Mouse (Mus musculus): ENCODE data around the gene Xylb. TPM values are rescaled to one million over a fixed set of nuclear protein-coding genes. Genes with fewer than 3 reads are reported as not detected.

The Xylb gene
- polyA plus RNA-seq (2012; rRNA removed): 6.4 and 9.0 TPM in 2 replicates

DNA sequence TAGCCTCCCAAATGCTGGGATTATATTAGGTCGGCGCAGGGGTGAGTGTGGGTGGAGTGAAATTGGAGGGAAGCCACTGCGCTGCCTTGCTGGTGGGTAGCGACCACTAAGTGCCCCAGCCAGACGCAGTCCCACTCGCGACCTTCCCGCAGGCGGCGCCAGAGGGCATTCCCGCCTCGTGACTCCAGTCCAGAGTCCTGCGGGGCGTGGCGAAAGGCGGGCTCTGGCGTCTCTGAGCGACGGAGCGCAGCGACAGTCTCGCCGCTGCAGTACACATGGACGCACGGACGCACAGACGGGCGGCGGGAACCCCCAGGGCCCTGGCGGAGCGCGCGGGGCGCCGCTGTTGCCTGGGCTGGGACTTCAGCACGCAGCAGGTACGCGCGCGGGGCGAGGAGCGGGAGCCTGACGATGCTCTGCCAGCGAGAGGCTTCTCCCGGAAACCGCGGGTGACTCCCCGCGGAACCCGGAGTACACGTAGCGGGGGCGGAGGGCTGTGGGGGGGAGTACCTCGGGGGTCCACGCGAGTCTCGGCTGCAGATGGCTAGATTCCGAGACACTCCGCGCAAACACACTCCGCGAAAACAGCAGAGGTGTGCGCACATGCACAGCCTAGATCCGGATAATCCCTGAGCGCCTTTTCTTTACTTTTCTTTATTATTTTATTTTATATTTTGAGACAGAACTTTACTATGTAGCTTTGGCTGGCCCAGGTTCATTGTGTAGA, at the start of gene Xylb:
TSS of gene Xylb (plus strand) at position 51 of the 727 bp plus-strand sequence.

GRCm38 (mm10) chr9:119322289-119323259, 34.6 kb upstream of the Xylb start, which contains the start of gene Oxsr1:
Oxsr1 (minus strand) TSS chr9:119322427.

GRCm38 (mm10) chr9:119339558-119340211, 17.5 kb upstream of the Xylb start, which contains the start of gene Acaa1a:
Acaa1a (plus strand) TSS chr9:119339676.

DNA sequence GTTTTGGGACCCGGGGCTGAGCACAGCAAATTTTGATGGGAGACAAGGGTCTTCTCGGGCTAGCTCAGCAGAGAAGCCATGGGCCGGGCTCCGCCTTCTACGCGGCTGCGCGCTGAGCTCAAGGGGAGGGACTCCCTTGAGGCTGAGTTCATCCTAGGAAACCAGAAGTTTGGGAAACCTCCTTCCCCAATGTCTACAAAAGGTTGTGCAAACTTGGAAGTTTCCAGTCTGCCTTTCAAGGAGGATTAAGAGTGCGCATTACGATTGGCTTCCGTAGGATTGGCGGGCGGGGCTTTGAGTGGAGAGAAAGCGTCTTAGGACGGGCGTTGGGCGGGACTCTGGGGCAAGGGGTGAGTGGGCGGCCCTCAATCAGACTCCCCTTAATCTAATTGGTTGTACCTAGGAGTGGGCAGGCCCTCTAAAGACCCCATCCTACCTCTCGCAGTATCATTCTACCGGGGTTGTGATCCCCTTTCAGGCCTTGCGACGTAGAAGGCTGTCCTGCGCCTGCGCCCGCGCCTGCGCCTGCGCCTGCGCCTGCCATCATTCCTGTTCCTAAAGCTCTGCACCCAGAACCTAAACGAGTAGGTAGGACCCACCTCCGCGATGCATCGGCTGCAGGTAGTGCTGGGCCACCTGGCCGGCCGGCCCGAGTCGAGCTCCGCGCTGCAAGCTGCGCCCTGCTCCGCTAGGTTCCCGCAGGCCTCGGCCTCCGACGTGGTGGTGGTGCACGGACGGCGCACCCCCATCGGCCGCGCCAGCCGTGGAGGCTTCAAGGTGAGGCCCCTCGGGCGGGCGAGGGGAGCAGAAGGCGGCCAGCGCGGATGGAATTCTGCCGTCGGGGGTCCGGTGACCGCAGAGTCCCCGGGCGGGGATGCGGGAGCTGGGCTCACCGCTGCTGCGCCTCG, 16.0 kb upstream of the Xylb start, which contains the start of gene Myd88:
TSS of gene Myd88 (minus strand) at position 503 of the 908 bp plus-strand sequence.

DNA sequence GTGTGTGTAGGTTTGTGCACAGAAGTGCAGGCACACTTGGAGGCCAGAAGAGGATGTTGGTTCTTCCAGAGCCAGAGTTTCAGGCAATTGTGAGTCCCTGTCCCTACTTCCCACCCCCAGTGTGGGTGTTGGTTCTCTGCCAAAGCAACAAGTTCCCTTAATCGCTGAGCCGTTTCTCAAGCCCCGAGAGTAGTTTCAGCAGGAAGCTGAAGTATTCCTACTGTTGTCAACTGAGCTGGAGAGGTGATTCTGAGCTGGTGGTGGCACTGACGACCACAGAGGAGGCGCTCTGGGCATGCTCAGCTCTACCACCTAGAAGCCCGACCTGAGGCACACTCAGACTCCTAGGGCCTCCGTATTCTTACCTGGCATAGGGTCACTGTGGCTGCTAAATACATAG, 8.1 kb downstream of the Xylb start, which contains the start of gene Slc22a14:
TSS of gene Slc22a14 (minus strand) at position 270 of the 400 bp plus-strand sequence.

GRCm38 (mm10) chr9:119401801-119402214, 44.6 kb downstream of the Xylb start, which contains the start of gene Acvr2b:
Acvr2b (plus strand) TSS chr9:119402118.

Other genes with a start within 250 kb of the Xylb start
- gene Acaa1b, start 200.3 kb upstream of the Xylb start, polyA plus RNA-seq (2012; rRNA removed): 4.8 and 13.7 TPM in 2 replicates
- not detected in 2 replicates for gene Gm47289, start 198.2 kb upstream of the Xylb start, polyA plus RNA-seq (2012; rRNA removed)
- 0.13 TPM in 1 of 2 replicates, not detected in the other for gene Slc22a13, start 148.3 kb upstream of the Xylb start, polyA plus RNA-seq (2012; rRNA removed)
- 14.6 and 14.7 TPM in 2 replicates for gene Oxsr1, start 35.0 kb upstream of the Xylb start, polyA plus RNA-seq (2012; rRNA removed)
- 322 and 341 TPM in 2 replicates for gene Acaa1a, start 17.7 kb upstream of the Xylb start, polyA plus RNA-seq (2012; rRNA removed)
- 25.8 and 28.6 TPM in 2 replicates for gene Myd88, start 16.0 kb upstream of the Xylb start, polyA plus RNA-seq (2012; rRNA removed)
- not detected in 2 replicates for gene Slc22a14, start 8.2 kb downstream of the Xylb start, polyA plus RNA-seq (2012; rRNA removed)
- 6.4 and 6.9 TPM in 2 replicates for gene Acvr2b, start 44.7 kb downstream of the Xylb start, polyA plus RNA-seq (2012; rRNA removed)
- gene Exog, start 87.6 kb downstream of the Xylb start, polyA plus RNA-seq (2012; rRNA removed): 2.4 and 2.5 TPM in 2 replicates
- 0.71 TPM in 2 replicates for gene Scn5a, start 221.6 kb downstream of the Xylb start, polyA plus RNA-seq (2012; rRNA removed)